ENCODE assay signal across 35 mouse cellular contexts in the genomic region with DNA sequence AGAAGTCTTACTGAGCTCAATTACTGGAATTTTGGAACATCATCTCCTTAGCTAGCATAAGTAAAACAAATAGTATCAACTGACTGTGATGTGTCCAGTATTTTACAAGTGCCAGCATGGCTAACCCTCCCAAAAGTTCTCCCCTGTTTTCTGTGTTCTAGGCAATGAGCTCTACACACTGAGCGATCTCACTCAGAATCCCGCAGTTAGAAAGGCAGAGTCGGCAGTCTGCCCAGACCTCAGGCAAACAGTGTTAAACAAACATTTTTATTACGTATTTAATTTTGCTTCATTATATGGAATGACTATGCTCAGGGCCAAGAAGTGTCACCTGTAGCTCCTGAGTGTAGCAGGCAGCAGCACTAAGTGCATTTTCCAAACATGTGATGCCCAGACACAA. TPM values are rescaled to one million over a fixed set of nuclear protein-coding genes. Genes with fewer than 3 reads are reported as not detected.
"Had no signal": no experiment of that assay in that cellular context is flagged by ENCODE, and none has a peak within 500 bp of the region (broad histone marks: within the 10 kb centered on the region; RNA-seq: fewer than 3 reads in every experiment).

No protein-coding gene starts in this region.

- DNase-seq: forebrain, postnatal 0 days; gastrocnemius, postnatal 14 days; gastrocnemius, postnatal 36 days; heart, adult 18-20 months; heart, postnatal 14 days; heart, postnatal 36 days; kidney, adult 18-20 months; kidney, adult 8-10 months; kidney, postnatal 10 days; kidney, postnatal 25 days; kidney, postnatal 4 days; left cerebral cortex, postnatal 4 days had no signal

- H3K27me3 ChIP-seq: forebrain, embryonic 15.5 days; heart, embryonic 12.5 days; hindbrain, embryonic 13.5 days; hindbrain, embryonic 15.5 days; intestine, embryonic 15.5 days; limb, embryonic 12.5 days; limb, embryonic 15.5 days had no signal

- H3K9me3 ChIP-seq: forebrain, embryonic 15.5 days; heart, embryonic 10.5 days; heart, embryonic 12.5 days; hindbrain, embryonic 13.5 days; hindbrain, embryonic 15.5 days; intestine, embryonic 15.5 days; limb, embryonic 12.5 days; limb, embryonic 15.5 days had no signal

- H3K36me3 ChIP-seq: forebrain, embryonic 15.5 days; heart, embryonic 10.5 days; heart, embryonic 12.5 days; hindbrain, embryonic 13.5 days; hindbrain, embryonic 15.5 days; intestine, embryonic 15.5 days; limb, embryonic 12.5 days; limb, embryonic 15.5 days had no signal

- H3K9ac ChIP-seq: forebrain, embryonic 15.5 days; forebrain, postnatal 0 days; heart, embryonic 12.5 days; hindbrain, embryonic 13.5 days; hindbrain, embryonic 15.5 days; intestine, embryonic 15.5 days; limb, embryonic 12.5 days; limb, embryonic 15.5 days had no signal

- ATAC-seq: forebrain, embryonic 15.5 days; forebrain, postnatal 0 days; inflammation-experienced regulatory T-cells, adult 6 months; intestine, embryonic 15.5 days; intestine, postnatal 0 days had no signal

- H3K4me3 ChIP-seq: forebrain, embryonic 15.5 days; heart, embryonic 10.5 days; heart, embryonic 12.5 days; hindbrain, embryonic 13.5 days; hindbrain, embryonic 15.5 days; intestine, embryonic 15.5 days; layer of hippocampus, adult 2 months; left cerebral cortex, adult 2 months; limb, embryonic 12.5 days; limb, embryonic 15.5 days had no signal

- H3K4me1 ChIP-seq: heart, embryonic 10.5 days; heart, embryonic 12.5 days; hindbrain, embryonic 13.5 days; hindbrain, embryonic 15.5 days; intestine, embryonic 15.5 days had no signal

- H3K4me2 ChIP-seq: forebrain, embryonic 15.5 days; heart, embryonic 12.5 days; hindbrain, embryonic 13.5 days; hindbrain, embryonic 15.5 days; intestine, embryonic 15.5 days; limb, embryonic 12.5 days; limb, embryonic 15.5 days had no signal

- H3K27ac ChIP-seq: forebrain, embryonic 15.5 days; heart, embryonic 10.5 days; hindbrain, embryonic 13.5 days; hindbrain, embryonic 15.5 days; intestine, embryonic 15.5 days; layer of hippocampus, adult 2 months; left cerebral cortex, adult 2 months; limb, embryonic 12.5 days; limb, embryonic 15.5 days had no signal

RNA-seq across cellular contexts. Expression of gene Rag2, which starts 47.3 kb away (rescaled TPM):
- total RNA-seq: forebrain, postnatal 0 days; gastrocnemius, adult 18-20 months; gastrocnemius, adult 8-10 months; gastrocnemius, postnatal 14 days; heart, adult 18-20 months; heart, adult 8-10 months; heart, postnatal 36 days; layer of hippocampus, adult 2 months; layer of hippocampus, postnatal 10 days; layer of hippocampus, postnatal 25 days; left cerebral cortex, adult 2 months; left cerebral cortex, postnatal 10 days; left cerebral cortex, postnatal 25 days; left cerebral cortex, postnatal 4 days; liver, adult 2 months had no signal
- polyA plus RNA-seq: forebrain, embryonic 15.5 days; forebrain, postnatal 0 days; gonadal fat pad, adult 2 months; heart, embryonic 10.5 days; heart, embryonic 12.5 days; heart, embryonic 14.5 days; hindbrain, embryonic 15.5 days; inflammation-experienced regulatory T-cells, adult 6 months; intestine, postnatal 0 days; kidney, embryonic 16.5 days; limb, embryonic 12.5 days; limb, embryonic 15.5 days; liver, adult 2 months had no signal
